Mouse (Mus musculus): ENCODE measurements around the gene Kbtbd13. TPM values are rescaled to one million over a fixed set of nuclear protein-coding genes. Genes with fewer than 3 reads are reported as not detected.
A peak's percentile ranks its signal among the peaks of the same experiment; 100 is the strongest.

Kbtbd13 gene
- polyA plus RNA-seq, 1 experiment from 2014 or later: 0.78 TPM

DNA sequence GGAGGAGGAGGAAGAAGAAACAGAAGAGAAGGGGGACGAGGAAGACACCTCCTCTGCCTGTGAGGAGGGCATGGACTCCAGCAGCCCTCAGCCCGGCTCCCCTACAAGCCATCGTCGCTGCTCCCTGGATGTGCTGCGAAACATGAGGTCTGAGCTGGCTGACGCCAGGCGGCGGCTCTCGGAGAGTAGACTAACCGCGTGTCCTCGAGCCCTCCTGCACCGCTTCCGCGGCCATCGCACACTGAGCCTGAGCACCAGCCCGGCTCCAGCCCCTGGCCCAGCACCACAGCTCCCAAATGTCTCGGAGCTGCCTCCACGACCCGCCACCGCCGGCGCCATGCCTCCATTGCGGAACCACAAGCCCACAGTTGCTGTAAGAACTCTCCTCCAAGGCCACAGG, 19.7 kb downstream of the Kbtbd13 start:
- WGBS: 83% methylated on average over 24 of the region's 24 CpGs
- ATAC-seq: no peak

DNA sequence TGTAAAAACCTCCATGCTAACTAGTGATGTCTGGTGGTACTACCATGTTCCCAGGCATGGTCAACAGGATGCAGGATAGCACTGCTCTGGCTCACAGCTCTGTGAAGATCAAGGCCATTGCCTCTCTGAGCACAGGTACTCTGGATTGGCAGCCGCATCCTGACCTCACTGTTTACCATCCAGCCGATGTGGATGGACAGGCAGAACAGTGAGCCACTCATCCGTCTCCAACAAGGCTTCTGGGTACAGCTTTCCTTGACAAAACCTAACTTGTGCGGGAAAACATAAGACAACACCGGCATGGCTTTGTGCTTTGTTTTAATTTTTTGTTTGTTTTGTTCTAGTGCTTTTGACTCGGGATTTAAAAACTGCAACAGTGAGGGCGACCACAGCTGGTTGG, 25.7 kb downstream of the Kbtbd13 start:
- no peaks in the 10 kb centered on the region for H3K27me3 ChIP-seq (replicated peaks; ENCODE audit: control insufficient read depth, insufficient read depth, low read length)
- no peaks in the 10 kb centered on the region for H3K9me3 ChIP-seq (ENCODE audit: control insufficient read depth, low read length)
- no peak overlapping the region for H3K4me2 ChIP-seq (ENCODE audit: low read length)
- no peak overlapping the region for H3K4me3 ChIP-seq (ENCODE audit: low read length)
- H3K9ac ChIP-seq (ENCODE audit: low read depth, low read length): no peak overlapping the region
- H3K36me3 ChIP-seq (ENCODE audit: control insufficient read depth, insufficient read depth, low read length): peaks cover 11% of the 10 kb centered on the region
- WGBS: 90% methylated on average over 7 of the region's 7 CpGs
- no peak for ATAC-seq
- no peaks in the 10 kb centered on the region for H3K4me1 ChIP-seq (ENCODE audit: control insufficient read depth, insufficient read depth, low read depth, low read length)
- no peak overlapping the region for H3K27ac ChIP-seq (ENCODE audit: low read depth, low read length)

More for the DNA sequence above, 19.7 kb downstream of the Kbtbd13 start:
- Histone ChIP-seq H3K4me3 (ENCODE audit: low read length) (no peak overlapping the region), H3K36me3 (ENCODE audit: control insufficient read depth, insufficient read depth, low read length) (peaks cover 13% of the 10 kb centered on the region), H3K27ac (ENCODE audit: low read depth, low read length) (no peak overlapping the region), H3K4me2 (ENCODE audit: low read length) (no peak overlapping the region), H3K9ac (ENCODE audit: low read depth, low read length) (no peak overlapping the region), H3K4me1 (ENCODE audit: control insufficient read depth, insufficient read depth, low read depth, low read length) (no peaks in the 10 kb centered on the region), H3K9me3 (ENCODE audit: control insufficient read depth, low read length) (no peaks in the 10 kb centered on the region), H3K27me3 (replicated peaks; ENCODE audit: control insufficient read depth, insufficient read depth, low read length) (no peaks in the 10 kb centered on the region)

DNA sequence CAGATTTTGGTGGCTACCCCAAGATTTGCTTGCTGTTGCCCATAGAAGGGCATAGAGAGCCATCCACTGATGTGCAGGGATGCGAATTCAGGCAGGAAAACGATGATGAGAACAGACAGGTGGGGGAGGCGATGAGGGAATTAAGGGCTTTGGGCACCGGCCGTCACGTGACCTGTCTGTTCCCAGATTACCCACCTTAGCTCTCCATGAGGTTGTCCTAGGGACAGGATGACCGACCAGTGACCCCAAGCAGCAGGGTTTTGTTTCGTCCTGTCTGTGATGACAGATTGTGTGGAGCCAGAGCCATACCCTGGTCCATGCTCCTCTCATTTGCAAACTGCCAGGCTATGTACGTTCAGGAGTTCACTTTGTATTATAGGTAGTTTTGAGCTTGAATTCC, 27.8 kb downstream of the Kbtbd13 start:
- Histone ChIP-seq H3K4me2 (ENCODE audit: low read length) (no peak overlapping the region), H3K4me3 (ENCODE audit: low read length) (no peak overlapping the region), H3K36me3 (ENCODE audit: control insufficient read depth, insufficient read depth, low read length) (peaks cover 23% of the 10 kb centered on the region), H3K27me3 (replicated peaks; ENCODE audit: control insufficient read depth, insufficient read depth, low read length) (no peaks in the 10 kb centered on the region), H3K9me3 (ENCODE audit: control insufficient read depth, low read length) (no peaks in the 10 kb centered on the region), H3K4me1 (ENCODE audit: control insufficient read depth, insufficient read depth, low read depth, low read length) (no peaks in the 10 kb centered on the region), H3K9ac (ENCODE audit: low read depth, low read length) (no peak overlapping the region), H3K27ac (ENCODE audit: low read depth, low read length) (no peak overlapping the region)
- WGBS: 63% methylated on average over 9 of the region's 9 CpGs
- no peak for ATAC-seq

DNA sequence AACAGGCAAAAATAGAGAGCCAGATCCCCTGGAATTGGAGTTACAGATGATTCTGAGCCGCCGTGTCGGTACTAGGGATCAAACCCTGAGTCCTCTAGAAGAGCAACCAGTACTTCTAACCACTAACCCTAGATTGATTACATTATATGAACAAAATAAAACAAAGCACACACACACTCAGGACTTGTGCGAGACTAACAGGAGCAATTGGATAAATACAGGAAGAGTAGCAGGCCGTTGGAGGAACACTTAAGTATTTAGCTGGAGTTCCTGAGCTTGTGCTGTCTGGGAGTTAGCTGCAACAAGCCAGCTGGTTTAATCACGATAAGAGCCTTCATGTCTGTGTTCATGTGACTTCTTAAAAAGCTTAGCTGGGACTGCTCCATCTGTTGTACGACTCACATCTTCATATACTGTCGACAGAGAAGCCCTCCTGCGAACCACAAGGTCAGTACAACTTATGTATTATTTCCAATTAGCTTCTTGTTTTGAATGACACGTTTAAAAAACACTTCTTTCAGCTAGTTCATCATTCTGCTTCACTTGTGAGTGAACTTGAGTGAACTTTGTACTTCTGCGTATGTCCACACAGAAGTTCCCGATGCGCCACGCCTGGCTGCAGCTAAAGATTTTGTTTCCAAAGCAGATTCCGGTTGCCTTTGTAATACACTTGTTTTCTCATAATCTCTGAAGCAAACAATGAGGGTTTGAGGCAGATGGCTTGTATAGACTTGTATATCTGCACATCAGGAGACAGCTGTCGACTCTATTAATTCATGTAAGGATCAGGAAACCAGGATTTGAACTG, 30.6 kb downstream of the Kbtbd13 start, which contains the start of gene Ubap1l:
Ubap1l (plus strand) TSS at position 401 of the 808 bp plus-strand sequence.
- Histone ChIP-seq H3K4me1 (ENCODE audit: control insufficient read depth, insufficient read depth, low read depth, low read length) (no peaks in the 10 kb centered on the region), H3K9ac (ENCODE audit: low read depth, low read length) (no peak within 1 kb of the TSS), H3K9me3 (ENCODE audit: control insufficient read depth, low read length) (no peaks in the 10 kb centered on the region), H3K27me3 (replicated peaks; ENCODE audit: control insufficient read depth, insufficient read depth, low read length) (no peaks in the 10 kb centered on the region), H3K4me3 (ENCODE audit: low read length) (no peak within 1 kb of the TSS), H3K4me2 (ENCODE audit: low read length) (no peak within 1 kb of the TSS), H3K27ac (ENCODE audit: low read depth, low read length) (no peak within 1 kb of the TSS), H3K36me3 (ENCODE audit: control insufficient read depth, insufficient read depth, low read length) (peaks cover 39% of the 10 kb centered on the region)
- ATAC-seq: no peak
- 93% methylated on average over 16 of the region's 16 CpGs for WGBS

DNA sequence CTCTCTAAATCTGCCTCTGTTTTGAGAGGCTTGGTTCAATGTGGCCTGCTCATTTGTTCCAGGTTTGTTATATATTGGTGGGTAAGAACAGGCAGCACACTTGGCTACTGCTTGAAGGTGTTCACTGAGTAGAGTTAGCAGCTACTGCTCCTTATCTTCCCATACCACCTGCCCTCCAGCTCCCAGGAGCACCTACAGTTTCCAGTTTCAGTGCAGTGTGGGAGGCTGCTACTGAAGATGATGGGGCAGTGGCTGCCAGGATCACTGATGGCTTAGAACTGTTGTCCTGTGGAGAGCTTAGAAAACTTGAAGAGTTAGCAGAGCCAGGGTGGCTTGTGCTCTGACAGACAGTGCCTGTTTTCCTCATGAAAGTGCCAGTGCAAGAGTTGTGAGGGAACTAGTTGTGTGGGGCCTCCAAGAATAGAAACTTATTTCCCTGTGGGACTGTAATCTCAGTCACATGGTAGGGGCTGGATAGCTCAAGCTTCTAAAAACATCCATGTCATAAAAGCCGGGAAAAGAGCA, 32.4 kb downstream of the Kbtbd13 start:
- no peak for ATAC-seq
- Histone ChIP-seq H3K4me1 (ENCODE audit: control insufficient read depth, insufficient read depth, low read depth, low read length) (no peaks in the 10 kb centered on the region), H3K27me3 (replicated peaks; ENCODE audit: control insufficient read depth, insufficient read depth, low read length) (no peaks in the 10 kb centered on the region), H3K9ac (ENCODE audit: low read depth, low read length) (no peak overlapping the region), H3K4me2 (ENCODE audit: low read length) (no peak overlapping the region), H3K9me3 (ENCODE audit: control insufficient read depth, low read length) (no peaks in the 10 kb centered on the region), H3K27ac (ENCODE audit: low read depth, low read length) (no peak overlapping the region), H3K36me3 (ENCODE audit: control insufficient read depth, insufficient read depth, low read length) (peaks cover 41% of the 10 kb centered on the region), H3K4me3 (ENCODE audit: low read length) (no peak overlapping the region)
- WGBS: 92% methylated on average over 1 of the region's 1 CpGs

DNA sequence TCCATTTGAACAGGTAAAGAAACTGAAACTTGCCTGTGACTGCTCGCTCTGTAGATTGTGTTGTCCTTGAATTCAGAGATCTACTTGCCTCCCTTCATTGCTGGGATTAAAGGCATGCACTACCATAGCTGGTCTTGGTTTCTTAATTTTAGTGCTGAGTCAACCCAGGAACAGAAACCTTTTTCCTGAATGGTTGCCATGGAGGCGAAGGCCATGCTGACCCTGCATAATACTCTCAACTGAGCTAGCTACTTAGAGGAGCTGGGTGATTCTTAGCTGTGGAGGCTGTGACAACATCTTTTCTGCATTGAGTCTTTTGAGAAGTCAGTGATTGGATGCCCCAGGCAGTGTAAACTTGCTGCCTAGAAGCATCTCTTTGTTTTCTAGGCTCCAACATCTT, 34.5 kb downstream of the Kbtbd13 start:
- no peak for ATAC-seq
- Histone ChIP-seq H3K36me3 (ENCODE audit: control insufficient read depth, insufficient read depth, low read length) (peaks cover 41% of the 10 kb centered on the region), H3K9me3 (ENCODE audit: control insufficient read depth, low read length) (no peaks in the 10 kb centered on the region), H3K9ac (ENCODE audit: low read depth, low read length) (no peak overlapping the region), H3K4me1 (ENCODE audit: control insufficient read depth, insufficient read depth, low read depth, low read length) (no peaks in the 10 kb centered on the region), H3K27ac (ENCODE audit: low read depth, low read length) (no peak overlapping the region), H3K4me2 (ENCODE audit: low read length) (no peak overlapping the region), H3K4me3 (ENCODE audit: low read length) (no peak overlapping the region), H3K27me3 (replicated peaks; ENCODE audit: control insufficient read depth, insufficient read depth, low read length) (no peaks in the 10 kb centered on the region)
- 90% methylated on average over 2 of the region's 2 CpGs for WGBS

DNA sequence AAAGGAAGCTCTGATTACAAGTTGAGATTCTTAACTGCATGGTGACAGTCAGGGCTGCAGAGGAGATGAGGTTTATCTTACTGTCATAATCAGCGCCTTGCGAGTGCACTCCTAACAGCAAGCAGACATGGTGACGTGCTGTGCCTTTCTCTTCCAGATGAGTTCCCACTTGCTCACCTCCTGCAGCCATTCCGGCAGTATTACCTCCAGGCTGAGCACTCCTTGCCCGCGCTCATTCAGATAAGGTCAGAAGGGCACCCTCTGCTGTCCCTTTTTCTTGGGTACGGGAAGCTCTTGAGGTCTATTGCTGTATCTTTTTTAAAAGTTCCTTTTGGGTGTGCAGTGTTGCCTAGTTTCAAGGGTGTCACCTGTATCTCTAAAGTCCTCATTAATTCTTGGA, 34.9 kb downstream of the Kbtbd13 start:
- Histone ChIP-seq H3K4me2 (ENCODE audit: low read length) (no peak overlapping the region), H3K9ac (ENCODE audit: low read depth, low read length) (no peak overlapping the region), H3K27me3 (replicated peaks; ENCODE audit: control insufficient read depth, insufficient read depth, low read length) (no peaks in the 10 kb centered on the region), H3K36me3 (ENCODE audit: control insufficient read depth, insufficient read depth, low read length) (peaks cover 41% of the 10 kb centered on the region), H3K4me3 (ENCODE audit: low read length) (no peak overlapping the region), H3K9me3 (ENCODE audit: control insufficient read depth, low read length) (no peaks in the 10 kb centered on the region), H3K4me1 (ENCODE audit: control insufficient read depth, insufficient read depth, low read depth, low read length) (no peaks in the 10 kb centered on the region), H3K27ac (ENCODE audit: low read depth, low read length) (no peak overlapping the region)
- WGBS: 86% methylated on average over 7 of the region's 7 CpGs
- ATAC-seq: no peak

DNA sequence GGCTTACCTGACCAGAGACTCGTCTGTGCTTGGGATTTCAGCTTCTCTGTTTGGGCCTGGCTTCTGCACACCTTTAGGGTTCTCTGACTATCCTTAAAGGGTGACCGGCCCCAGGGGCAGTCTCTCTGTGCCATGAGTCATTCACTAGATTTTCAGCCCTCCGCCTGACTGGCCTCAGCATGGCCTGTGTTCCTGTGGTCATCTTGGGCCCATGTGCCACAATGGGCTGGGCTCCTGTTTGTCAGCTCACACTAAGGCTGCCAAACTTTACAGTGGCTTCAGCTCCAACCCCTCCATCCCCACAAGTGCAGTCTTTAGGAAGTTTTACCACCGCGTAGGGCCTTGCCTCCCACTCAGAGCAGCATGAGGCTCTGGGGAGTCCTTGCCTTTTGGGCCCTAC, 38.2 kb downstream of the Kbtbd13 start:
- 89% methylated on average over 5 of the region's 5 CpGs for WGBS
- H3K9me3 ChIP-seq (ENCODE audit: control insufficient read depth, low read length): no peaks in the 10 kb centered on the region
- no peak for ATAC-seq
- H3K36me3 ChIP-seq (ENCODE audit: control insufficient read depth, insufficient read depth, low read length): peaks cover 15% of the 10 kb centered on the region
- H3K9ac ChIP-seq (ENCODE audit: low read depth, low read length): no peak overlapping the region
- H3K27ac ChIP-seq (ENCODE audit: low read depth, low read length): no peak overlapping the region
- no peaks in the 10 kb centered on the region for H3K27me3 ChIP-seq (replicated peaks; ENCODE audit: control insufficient read depth, insufficient read depth, low read length)
- no peak overlapping the region for H3K4me2 ChIP-seq (ENCODE audit: low read length)
- H3K4me1 ChIP-seq (ENCODE audit: control insufficient read depth, insufficient read depth, low read depth, low read length): peaks cover 1% of the 10 kb centered on the region
- H3K4me3 ChIP-seq (ENCODE audit: low read length): no peak overlapping the region

DNA sequence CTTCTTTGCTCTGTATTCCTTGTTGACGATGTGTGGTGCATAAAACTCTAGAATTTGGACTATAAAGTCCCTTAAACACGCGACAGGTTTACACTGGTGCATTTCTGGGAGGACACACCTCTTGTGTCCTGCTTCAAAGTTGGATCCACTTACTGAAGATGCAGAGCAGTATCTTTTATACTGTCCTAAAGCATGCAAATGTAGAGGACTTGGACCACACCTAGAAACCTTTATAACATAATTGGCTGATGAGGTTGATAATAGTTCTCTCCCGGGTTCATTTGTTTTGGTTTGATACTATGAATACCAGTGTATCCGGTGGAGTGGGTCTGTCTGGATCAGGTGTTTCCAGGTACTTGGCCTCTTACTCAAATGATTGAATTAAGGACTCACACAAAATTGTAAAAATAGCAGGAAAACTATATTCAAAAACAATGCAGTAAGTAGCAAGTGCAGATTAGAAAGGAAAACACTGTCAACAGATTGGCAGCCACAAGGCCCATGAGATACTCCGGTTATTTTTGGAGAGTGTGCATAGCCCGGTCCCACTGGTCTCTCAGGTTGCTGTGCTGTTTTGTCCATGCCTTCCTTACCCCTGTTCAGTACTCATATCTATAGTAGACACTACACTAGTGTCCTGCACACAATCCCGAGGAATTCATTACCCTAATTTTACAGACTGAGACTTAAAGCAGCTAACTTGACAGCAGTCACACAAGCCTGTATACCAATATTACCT, 44.2 kb downstream of the Kbtbd13 start:
- Histone ChIP-seq H3K27ac (ENCODE audit: low read depth, low read length) (no peak overlapping the region; the same call in 1 of the 2 replicates), H3K4me1 (ENCODE audit: control insufficient read depth, insufficient read depth, low read depth, low read length) (peaks cover 15% of the 10 kb centered on the region), H3K4me2 (ENCODE audit: low read length) (peak overlapping the region; percentile 88), H3K9me3 (ENCODE audit: control insufficient read depth, low read length) (no peaks in the 10 kb centered on the region), H3K9ac (ENCODE audit: low read depth, low read length) (peak overlapping the region; percentile 96), H3K27me3 (replicated peaks; ENCODE audit: control insufficient read depth, insufficient read depth, low read length) (no peaks in the 10 kb centered on the region), H3K4me3 (ENCODE audit: low read length) (peak overlapping the region; percentile 100), H3K36me3 (ENCODE audit: control insufficient read depth, insufficient read depth, low read length) (no peaks in the 10 kb centered on the region)
- no peak for ATAC-seq
- 50% methylated on average over 8 of the region's 8 CpGs for WGBS

All from hindbrain, embryonic 16.5 days (tissue).